Mouse (Mus musculus) ES-Bruce4 (cell line): ENCODE results near the gene Clns1a.

Source experiments
- CTCF ChIP-seq: IDR thresholded peaks from one replicate; pipeline ENCODE4 v1.8.1; 2011; ENCODE audit warnings: low read depth, low read length
- EP300 ChIP-seq: IDR thresholded peaks from 2 replicates; pipeline ENCODE4 v1.6.1; 2011; ENCODE audit warnings: low read depth, low read length; ENCODE audit not compliant: insufficient read depth
- POLR2A ChIP-seq: IDR thresholded peaks from one replicate; pipeline ENCODE4 v1.8.1; 2011; ENCODE audit warnings: low read length; ENCODE audit not compliant: insufficient read depth

DNA sequence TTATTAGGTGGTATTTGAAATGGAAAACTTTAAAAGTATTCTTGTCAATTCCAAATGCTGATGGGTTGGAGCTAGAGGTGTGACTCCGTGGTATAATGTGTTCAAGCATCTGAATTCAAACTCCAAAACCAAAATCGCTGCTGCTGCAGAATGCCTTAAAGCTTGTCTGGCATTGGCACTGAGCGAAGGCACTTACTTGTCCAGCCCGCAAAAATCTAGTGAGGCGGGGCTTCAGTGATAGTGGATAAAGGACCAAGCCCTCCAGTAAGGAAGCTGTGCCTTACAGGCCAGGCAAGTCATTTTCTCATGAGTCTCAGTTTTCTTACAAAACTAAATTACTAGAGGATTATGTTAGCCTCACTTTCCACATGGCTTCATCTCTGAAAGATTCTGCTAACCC lies 11.4 kb downstream of the Clns1a start:
- TF ChIP-seq EP300 (no peak), CTCF (no peak), POLR2A (no peak)
